Mouse (Mus musculus) liver, postnatal 0 days (tissue): ENCODE data around the gene Tbc1d5.

Experiments
- CTCF ChIP-seq: sonication (generic); IDR thresholded peaks from 2 replicates; pipeline ENCODE4 v1.5.1; 2016; ENCODE audit warnings: antibody characterized with exemption, low read depth
- EP300 ChIP-seq: IDR thresholded peaks from 2 replicates; pipeline ENCODE4 v1.6.1; 2016; ENCODE audit warnings: antibody characterized with exemption, low read depth, mild to moderate bottlenecking

DNA sequence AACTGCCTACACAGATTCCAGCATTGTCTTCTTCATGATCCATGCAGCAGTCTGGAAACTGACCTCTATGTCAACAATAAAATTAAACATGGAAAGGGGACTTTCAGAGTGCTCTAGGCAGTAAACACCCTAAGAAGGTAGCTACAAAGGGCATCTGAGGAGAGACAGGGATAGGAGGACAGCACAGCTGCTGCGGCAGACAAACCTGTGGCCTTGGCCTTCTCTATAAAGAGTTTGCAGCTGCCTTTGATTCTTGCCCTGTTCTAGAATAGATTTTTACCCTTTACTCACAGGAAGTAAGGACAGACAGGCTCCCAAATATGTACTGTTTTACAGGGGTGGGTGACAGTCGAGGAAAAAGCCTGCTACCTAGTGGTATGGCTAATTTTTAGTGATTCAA is 440.7 kb downstream of the Tbc1d5 start:
- no peak for TF ChIP-seq CTCF
- TF ChIP-seq EP300 = no peak
